In genomic region chr13:55390644-55391043, GRCm38 (mm10) we compare ENCODE assay signal across 25 mouse cellular contexts. TPM values are rescaled to one million over a fixed set of nuclear protein-coding genes. Genes with fewer than 3 reads are reported as not detected.
A peak's percentile ranks its signal among the peaks of the same experiment; 100 is the strongest.
DNase-seq lines count a peak whose midpoint lies in the region; ATAC-seq and TF ChIP-seq lines count a peak whose summit lies in the region.
"Had no signal": no experiment of that assay in that cellular context is flagged by ENCODE, and none has a peak within 500 bp of the region (broad histone marks: within the 10 kb centered on the region; RNA-seq: fewer than 3 reads in every experiment).

No protein-coding gene starts in this region.

- H3K9ac ChIP-seq in kidney, postnatal 0 days (ENCODE audit: low read depth, low read length) = no peak overlapping the region
- no peak overlapping the region for H3K9ac ChIP-seq in liver, adult 2 months (ENCODE audit: low read depth, low read length)
- no peak overlapping the region for H3K9ac ChIP-seq in neural tube, embryonic 15.5 days (replicated peaks)
- H3K9ac ChIP-seq: embryonic facial prominence, embryonic 12.5 days; hindbrain, embryonic 12.5 days; lung, embryonic 14.5 days had no signal

- no peak for TF ChIP-seq CTCF in kidney, adult 2 months (conservative IDR thresholded peaks at IDR 0.05; ENCODE audit: insufficient read depth, insufficient read length, low read depth, low read length)
- no peak for TF ChIP-seq CTCF in kidney, postnatal 0 days (IDR thresholded peaks at IDR 0.05; ENCODE audit: low read depth)
- no peak for TF ChIP-seq CTCF in liver, adult 2 months (IDR thresholded peaks at IDR 0.05; ENCODE audit: low read depth, low read length)
- no peak for TF ChIP-seq CTCF in small intestine, adult 2 months (IDR thresholded peaks at IDR 0.05; ENCODE audit: extremely low read depth, insufficient read length, insufficient replicate concordance, low read depth, low read length)

- TF ChIP-seq POLR2A in kidney, adult 2 months (IDR thresholded peaks at IDR 0.05; ENCODE audit: low read depth, low read length) = no peak
- no peak for TF ChIP-seq POLR2A in liver, adult 2 months (IDR thresholded peaks at IDR 0.05; ENCODE audit: extremely low read depth, insufficient read depth, low read length)
- TF ChIP-seq POLR2A in small intestine, adult 2 months (IDR thresholded peaks at IDR 0.05; ENCODE audit: low read depth, low read length) = no peak

- peak overlapping the region; percentile 95 for H3K27ac ChIP-seq in kidney, adult 2 months (ENCODE audit: insufficient read depth, low read depth, low read length)
- peak overlapping the region; percentile 62 for H3K27ac ChIP-seq in kidney, postnatal 0 days
- peak overlapping the region; percentile 97 for H3K27ac ChIP-seq in liver, adult 2 months (replicated peaks; ENCODE audit: insufficient read depth, low read depth, low read length)
- peak overlapping the region; percentile 96 for H3K27ac ChIP-seq in small intestine, adult 2 months (ENCODE audit: insufficient read depth, low read depth, low read length)
- no peak overlapping the region for H3K27ac ChIP-seq in neural tube, embryonic 15.5 days (replicated peaks)
- H3K27ac ChIP-seq: embryonic facial prominence, embryonic 12.5 days; hindbrain, embryonic 12.5 days had no signal

- no peaks in the 10 kb centered on the region for H3K27me3 ChIP-seq in kidney, adult 2 months (replicated peaks; ENCODE audit: control insufficient read depth, insufficient read depth, low read length)
- no peaks in the 10 kb centered on the region for H3K27me3 ChIP-seq in kidney, postnatal 0 days (ENCODE audit: insufficient read depth, low read length)
- H3K27me3 ChIP-seq in liver, adult 2 months (ENCODE audit: control insufficient read depth, insufficient read depth, low read length) = no peaks in the 10 kb centered on the region
- no peaks in the 10 kb centered on the region for H3K27me3 ChIP-seq in small intestine, adult 2 months (ENCODE audit: control insufficient read depth, insufficient read depth, low read length)
- no peaks in the 10 kb centered on the region for H3K27me3 ChIP-seq in neural tube, embryonic 15.5 days (replicated peaks)
- H3K27me3 ChIP-seq: embryonic facial prominence, embryonic 12.5 days; hindbrain, embryonic 12.5 days had no signal

- H3K4me1 ChIP-seq in kidney, adult 2 months (ENCODE audit: control insufficient read depth, insufficient read depth, low read length) = peaks cover 4% of the 10 kb centered on the region; the same call in 1 of the 2 replicates
- H3K4me1 ChIP-seq in kidney, postnatal 0 days (replicated peaks; ENCODE audit: insufficient read depth, low read length) = no peaks in the 10 kb centered on the region
- peaks cover 10% of the 10 kb centered on the region for H3K4me1 ChIP-seq in liver, adult 2 months (ENCODE audit: control insufficient read depth, insufficient read depth, low read length)
- H3K4me1 ChIP-seq in small intestine, adult 2 months (ENCODE audit: control insufficient read depth, insufficient read depth, insufficient read length, low read length) = peaks cover 17% of the 10 kb centered on the region
- no peaks in the 10 kb centered on the region for H3K4me1 ChIP-seq in neural tube, embryonic 15.5 days
- H3K4me1 ChIP-seq: embryonic facial prominence, embryonic 12.5 days; hindbrain, embryonic 12.5 days had no signal

- peak; percentile 90 for ATAC-seq in kidney, postnatal 0 days (replicated peaks; ENCODE audit: low FRiP score, low read depth)
- no peak for ATAC-seq in neural tube, embryonic 15.5 days (ENCODE audit: low FRiP score)
- ATAC-seq: forebrain, embryonic 16.5 days had no signal

- H3K9me3 ChIP-seq in kidney, postnatal 0 days (replicated peaks; ENCODE audit: low read length) = no peaks in the 10 kb centered on the region
- no peaks in the 10 kb centered on the region for H3K9me3 ChIP-seq in neural tube, embryonic 15.5 days (replicated peaks)
- H3K9me3 ChIP-seq: embryonic facial prominence, embryonic 12.5 days; hindbrain, embryonic 12.5 days had no signal

- no peaks in the 10 kb centered on the region for H3K36me3 ChIP-seq in kidney, adult 2 months (ENCODE audit: control insufficient read depth, insufficient read depth, low read length)
- no peaks in the 10 kb centered on the region for H3K36me3 ChIP-seq in kidney, postnatal 0 days (ENCODE audit: insufficient read depth, low read length)
- H3K36me3 ChIP-seq in liver, adult 2 months (ENCODE audit: control insufficient read depth, insufficient read depth, low read length) = no peaks in the 10 kb centered on the region
- H3K36me3 ChIP-seq in small intestine, adult 2 months (ENCODE audit: control insufficient read depth, insufficient read depth, low read length) = no peaks in the 10 kb centered on the region
- H3K36me3 ChIP-seq in neural tube, embryonic 15.5 days = no peaks in the 10 kb centered on the region
- H3K36me3 ChIP-seq: embryonic facial prominence, embryonic 12.5 days; hindbrain, embryonic 12.5 days had no signal

- peak; percentile 96 for DNase-seq in kidney, adult 2 months
- no peak for DNase-seq in kidney, postnatal 0 days (ENCODE audit: low spot score)
- DNase-seq in liver, adult 2 months (ENCODE audit: extremely low read depth, low read depth, low spot score) = peak; percentile 89
- no peak for DNase-seq in embryo, embryonic 11 days
- no peak for DNase-seq in urinary bladder, postnatal 14 days (ENCODE audit: low spot score)
- DNase-seq: adrenal gland, adult 2 months; cerebellum, adult 8-10 months; heart, postnatal 10 days; layer of hippocampus, adult 9-11 months; lung, embryonic 14.5 days; lung, postnatal 36 days; right cerebral cortex, postnatal 4 days had no signal

- 50% methylated on average over 3 of the region's 3 CpGs for WGBS in kidney, adult 2 months
- WGBS in kidney, postnatal 0 days = 70% methylated on average over 3 of the region's 3 CpGs
- 26% methylated on average over 3 of the region's 3 CpGs for WGBS in liver, adult 2 months
- WGBS in small intestine, adult 2 months = 45% methylated on average over 3 of the region's 3 CpGs
- 81% methylated on average over 3 of the region's 3 CpGs for WGBS in neural tube, embryonic 15.5 days

- no peaks in the 10 kb centered on the region for H3K79me2 ChIP-seq in liver, adult 2 months (ENCODE audit: control insufficient read depth, insufficient read depth, low read length)

- H3K4me2 ChIP-seq in kidney, postnatal 0 days (ENCODE audit: low read length) = no peak overlapping the region
- no peak overlapping the region for H3K4me2 ChIP-seq in neural tube, embryonic 15.5 days
- H3K4me2 ChIP-seq: embryonic facial prominence, embryonic 12.5 days; heart, embryonic 11.5 days; hindbrain, embryonic 12.5 days; lung, embryonic 14.5 days had no signal

- H3K4me3 ChIP-seq in kidney, adult 2 months (ENCODE audit: insufficient read depth, low read depth, low read length) = 0 out of 2 replicates have a peak overlapping the region, but pooled peaks have one; percentile 6
- H3K4me3 ChIP-seq in kidney, postnatal 0 days (replicated peaks; ENCODE audit: low read depth, low read length) = no peak overlapping the region
- H3K4me3 ChIP-seq in liver, adult 2 months (ENCODE audit: insufficient read depth, low read depth, low read length) = no peak overlapping the region
- no peak overlapping the region for H3K4me3 ChIP-seq in small intestine, adult 2 months (ENCODE audit: low read depth, low read length)
- H3K4me3 ChIP-seq in neural tube, embryonic 15.5 days (replicated peaks) = no peak overlapping the region
- H3K4me3 ChIP-seq: embryonic facial prominence, embryonic 12.5 days; hindbrain, embryonic 12.5 days had no signal

RNA-seq across cellular contexts. Expression of gene Slc34a1, which starts 7.3 kb away (rescaled TPM):
- 9,073 and 10,701 TPM in 2 replicates for polyA plus RNA-seq in kidney, adult 2 months (2012; rRNA removed)
- 344 and 465 TPM in 2 replicates for polyA plus RNA-seq in kidney, postnatal 0 days (2015; fragmentation: Nextera tagmentation; extraction: Ambion mirVana)
- 0.13 TPM in 1 of 2 replicates, not detected in the other for total RNA-seq in liver, adult 2 months (2014; rRNA removed)
- 0.04 and 0.11 TPM in 2 replicates for polyA plus RNA-seq in liver, adult 2 months (2012; rRNA removed)
- polyA plus RNA-seq in small intestine, adult 2 months (2012; rRNA removed) = 0.05 and 0.60 TPM in 2 replicates
- polyA plus RNA-seq in neural tube, embryonic 15.5 days (2015; fragmentation: Nextera tagmentation; extraction: Ambion mirVana) = 0.20 TPM in 1 of 2 replicates, not detected in the other
- total RNA-seq: common myeloid progenitor, adult 5-6 weeks; granulocyte monocyte progenitor cell, adult 5-6 weeks; heart, postnatal 10 days had no signal
- polyA plus RNA-seq: adrenal gland, adult 2 months; embryonic facial prominence, embryonic 12.5 days; forebrain, embryonic 16.5 days; heart, embryonic 11.5 days; hindbrain, embryonic 12.5 days; intestine, embryonic 14.5 days; limb, embryonic 11.5 days; lung, embryonic 14.5 days had no signal

RNA-seq across cellular contexts. Expression of gene Rgs14, which starts 21.1 kb away (rescaled TPM):
- polyA plus RNA-seq in kidney, adult 2 months (2012; rRNA removed) = 3.3 and 4.2 TPM in 2 replicates
- polyA plus RNA-seq in kidney, postnatal 0 days (2015; fragmentation: Nextera tagmentation; extraction: Ambion mirVana) = 1.6 and 1.7 TPM in 2 replicates
- 0.28 and 0.34 TPM in 2 replicates for total RNA-seq in liver, adult 2 months (2014; rRNA removed)
- 0.45 and 0.70 TPM in 2 replicates for polyA plus RNA-seq in liver, adult 2 months (2012; rRNA removed)
- polyA plus RNA-seq in small intestine, adult 2 months (2012; rRNA removed) = 5.9 and 14.6 TPM in 2 replicates
- 0.81 and 2.6 TPM in 2 replicates for polyA plus RNA-seq in neural tube, embryonic 15.5 days (2015; fragmentation: Nextera tagmentation; extraction: Ambion mirVana)

RNA-seq across cellular contexts. Expression of gene Pfn3, which starts 24.4 kb away (rescaled TPM):
- not detected in 2 replicates for polyA plus RNA-seq in kidney, adult 2 months (2012; rRNA removed)
- polyA plus RNA-seq in kidney, postnatal 0 days (2015; fragmentation: Nextera tagmentation; extraction: Ambion mirVana) = not detected in 2 replicates
- total RNA-seq in liver, adult 2 months (2014; rRNA removed) = not detected in 2 replicates
- polyA plus RNA-seq in liver, adult 2 months (2012; rRNA removed) = not detected in 2 replicates
- polyA plus RNA-seq in small intestine, adult 2 months (2012; rRNA removed) = not detected in 2 replicates
- 0.50 and 1.4 TPM in 2 replicates for polyA plus RNA-seq in neural tube, embryonic 15.5 days (2015; fragmentation: Nextera tagmentation; extraction: Ambion mirVana)
- total RNA-seq: adrenal gland, adult 2 months; common myeloid progenitor, adult 5-6 weeks; gastrocnemius, adult 18-20 months; granulocyte monocyte progenitor cell, adult 5-6 weeks; heart, postnatal 10 days; left cerebral cortex, adult 8-10 months had no signal
- polyA plus RNA-seq: adrenal gland, adult 2 months; embryonic facial prominence, embryonic 12.5 days; heart, embryonic 11.5 days; hindbrain, embryonic 12.5 days; intestine, embryonic 14.5 days; limb, embryonic 11.5 days; lung, embryonic 14.5 days; neural tube, embryonic 11.5 days had no signal

RNA-seq across cellular contexts. Expression of gene Lman2, which starts 28.1 kb away (rescaled TPM):
- polyA plus RNA-seq in kidney, adult 2 months (2012; rRNA removed) = 114 and 126 TPM in 2 replicates
- polyA plus RNA-seq in kidney, postnatal 0 days (2015; fragmentation: Nextera tagmentation; extraction: Ambion mirVana) = 93.7 and 103 TPM in 2 replicates
- total RNA-seq in liver, adult 2 months (2014; rRNA removed) = 112 and 127 TPM in 2 replicates
- 136 and 143 TPM in 2 replicates for polyA plus RNA-seq in liver, adult 2 months (2012; rRNA removed)
- 63.0 and 107 TPM in 2 replicates for polyA plus RNA-seq in small intestine, adult 2 months (2012; rRNA removed)
- 44.9 and 57.7 TPM in 2 replicates for polyA plus RNA-seq in neural tube, embryonic 15.5 days (2015; fragmentation: Nextera tagmentation; extraction: Ambion mirVana)

RNA-seq across cellular contexts. Expression of gene F12, which starts 35.9 kb away (rescaled TPM):
- polyA plus RNA-seq in kidney, adult 2 months (2012; rRNA removed) = 0.03 and 0.07 TPM in 2 replicates
- polyA plus RNA-seq in kidney, postnatal 0 days (2015; fragmentation: Nextera tagmentation; extraction: Ambion mirVana) = 0.05 and 0.45 TPM in 2 replicates
- total RNA-seq in liver, adult 2 months (2014; rRNA removed) = 391 and 453 TPM in 2 replicates
- polyA plus RNA-seq in liver, adult 2 months (2012; rRNA removed) = 621 and 798 TPM in 2 replicates
- 0.41 and 0.60 TPM in 2 replicates for polyA plus RNA-seq in small intestine, adult 2 months (2012; rRNA removed)
- polyA plus RNA-seq in neural tube, embryonic 15.5 days (2015; fragmentation: Nextera tagmentation; extraction: Ambion mirVana) = 0.18 and 0.47 TPM in 2 replicates
- total RNA-seq: common myeloid progenitor, adult 5-6 weeks; granulocyte monocyte progenitor cell, adult 5-6 weeks; heart, postnatal 10 days had no signal
- polyA plus RNA-seq: forebrain, embryonic 16.5 days; hindbrain, embryonic 12.5 days; limb, embryonic 11.5 days; lung, embryonic 14.5 days; neural tube, embryonic 11.5 days had no signal

Comparison
In these comparisons a context has a peak if more than half of its experiments do, and no peak if none do; other contexts are left out.
1. DNase-seq: peak in kidney, adult 2 months (single experiment) and liver, adult 2 months (single experiment); none in kidney, postnatal 0 days (single experiment), embryo, embryonic 11 days (single experiment) and urinary bladder, postnatal 14 days (single experiment).
2. RNA of gene Slc34a1, which starts 7.3 kb away (polyA plus RNA-seq): 9,073 to 10,701 TPM in kidney, adult 2 months and 344 to 465 TPM in kidney, postnatal 0 days; 0.05 to 0.60 TPM in small intestine, adult 2 months, 0.04 to 0.11 TPM in liver, adult 2 months and 0.20 TPM in neural tube, embryonic 15.5 days; every median in the first group is over 100 times any median in the second.